Mouse (Mus musculus): Measurements from ENCODE around the gene Cic. TPM values are rescaled to one million over a fixed set of nuclear protein-coding genes. Genes with fewer than 3 reads are reported as not detected.

Cic gene
- polyA plus RNA-seq, 1 experiment from 2014 or later, result 25.2 TPM

DNA sequence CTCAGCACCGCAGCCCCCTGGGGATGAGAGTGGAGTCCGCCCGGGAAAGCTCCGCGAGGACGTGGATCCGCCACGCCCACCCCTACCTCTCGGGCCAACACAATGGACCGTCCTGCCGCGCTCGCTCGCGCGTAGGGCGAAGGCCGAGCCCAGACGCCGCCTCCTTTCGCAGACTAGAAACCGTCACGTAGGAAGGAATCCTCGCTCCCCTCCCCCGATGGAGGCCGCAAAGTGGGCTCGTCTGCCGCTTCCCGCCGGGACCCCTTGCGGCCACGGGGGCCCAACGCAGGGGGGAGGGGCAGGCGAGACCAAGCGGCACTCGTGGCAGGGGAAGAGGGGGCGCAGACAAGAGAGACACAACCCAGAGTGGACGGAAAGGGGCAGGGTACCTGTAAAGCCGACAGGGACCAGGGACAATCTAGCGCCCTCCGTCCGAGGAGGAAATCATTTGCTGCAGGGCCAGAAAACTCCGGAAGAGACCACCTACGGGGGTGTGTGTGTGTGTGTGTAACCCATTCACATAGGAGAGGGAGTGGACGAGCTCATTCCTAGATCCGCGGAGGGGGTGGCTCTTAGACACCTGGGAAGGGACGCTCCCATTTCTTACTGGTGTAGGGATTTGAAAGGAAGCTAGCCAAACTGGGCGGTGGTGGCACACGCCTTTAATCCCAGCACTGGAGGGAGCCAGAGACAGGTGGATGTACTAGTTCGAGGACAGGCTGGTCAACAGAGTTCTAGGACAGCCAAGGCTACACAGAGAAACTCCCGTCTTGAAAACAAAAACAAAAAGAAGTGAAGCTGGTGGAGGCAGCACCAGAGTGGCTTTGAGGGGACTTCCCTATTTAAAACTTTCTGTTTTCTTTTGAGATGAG, 30.2 kb downstream of the Cic start, which contains the start of gene Pafah1b3:
TSS of gene Pafah1b3 (minus strand) at position 533 of the 872 bp plus-strand sequence.
- peak; percentile 90 for DNase-seq (ENCODE audit: low spot score)
- peak within 1 kb of the TSS; percentile 98 for H3K27ac ChIP-seq
- under 1% methylated on average over 52 of the region's 52 CpGs for WGBS
- peak within 1 kb of the TSS; percentile 95 for H3K4me3 ChIP-seq
- H3K4me1 ChIP-seq, result peaks cover 38% of the 10 kb centered on the region
- H3K27me3 ChIP-seq (ENCODE audit: low read depth, poor library complexity, severe bottlenecking), result no peaks in the 10 kb centered on the region
- no peaks in the 10 kb centered on the region for H3K9me3 ChIP-seq (replicated peaks)
- H3K36me3 ChIP-seq, result peaks cover 38% of the 10 kb centered on the region

DNA sequence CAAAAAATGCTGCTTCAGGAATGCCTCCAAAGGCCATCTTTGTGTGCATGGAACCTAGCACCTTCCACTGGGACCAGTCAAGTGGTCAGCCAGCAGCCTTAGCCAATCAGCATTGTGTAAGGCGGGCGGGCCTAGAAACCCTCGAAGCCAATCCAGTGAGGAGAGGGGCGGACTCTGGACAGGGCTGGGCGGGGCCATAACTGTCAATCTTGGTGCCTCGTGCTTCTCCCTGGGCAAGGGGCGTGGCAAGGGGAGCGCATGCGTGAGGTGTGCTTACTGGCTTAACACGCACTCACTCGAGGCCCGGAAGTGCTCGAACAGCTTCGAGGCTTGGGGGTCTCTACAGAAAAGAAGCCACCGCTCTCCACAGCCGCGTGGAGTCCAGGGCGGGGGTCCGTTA, 33.6 kb downstream of the Cic start, which contains the start of gene Prr19:
TSS of gene Prr19 (plus strand) at position 349 of the 400 bp plus-strand sequence.
- DNase-seq (ENCODE audit: low spot score), result peak; percentile 52
- Histone ChIP-seq H3K4me1 (peaks cover 36% of the 10 kb centered on the region), H3K27ac (no peak within 1 kb of the TSS)

DNA sequence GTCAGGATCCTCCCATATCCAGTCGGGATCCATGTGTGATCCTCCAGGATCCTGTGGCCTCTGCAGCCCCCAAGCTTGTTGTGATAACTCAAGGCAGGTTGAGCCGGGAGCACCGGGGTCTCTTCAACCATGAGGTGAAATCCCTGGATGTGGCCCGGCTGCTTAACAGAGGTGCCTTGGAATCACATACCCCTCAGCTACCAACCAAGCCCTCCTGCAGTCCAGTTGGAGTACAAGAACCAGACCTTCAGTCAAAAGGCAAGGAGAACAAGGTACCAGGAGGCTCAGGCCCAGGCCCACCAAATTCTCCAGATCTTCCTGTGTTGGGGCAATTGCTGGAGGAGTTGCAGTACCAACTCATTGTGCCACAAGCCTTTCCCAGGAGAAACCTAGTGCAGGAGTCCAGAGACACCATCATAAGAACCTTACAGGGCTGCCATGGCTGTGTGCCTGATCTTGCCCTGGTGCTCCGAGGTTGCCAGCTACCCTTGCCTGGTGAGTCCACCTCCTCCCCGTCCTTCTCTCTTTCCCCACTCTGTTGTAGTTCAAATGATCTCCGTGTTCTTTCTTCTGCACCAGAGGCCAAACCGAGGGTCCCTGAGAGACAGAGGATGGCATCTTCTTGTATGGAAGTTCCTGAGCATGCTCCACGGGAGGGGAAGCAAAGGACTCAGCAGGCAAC, 35.6 kb downstream of the Cic start:
- no peak for DNase-seq (ENCODE audit: low spot score)
- 62% methylated on average over 9 of the region's 9 CpGs for WGBS
- Histone ChIP-seq H3K9me3 (replicated peaks) (no peaks in the 10 kb centered on the region), H3K4me1 (peaks cover 21% of the 10 kb centered on the region), H3K27ac (no peak overlapping the region), H3K4me3 (no peak overlapping the region), H3K27me3 (ENCODE audit: low read depth, poor library complexity, severe bottlenecking) (peaks cover 45% of the 10 kb centered on the region), H3K36me3 (no peaks in the 10 kb centered on the region)

More for the DNA sequence above, 33.6 kb downstream of the Cic start, which contains the start of gene Prr19:
- WGBS, result 61% methylated on average over 19 of the region's 19 CpGs
- peaks cover 5% of the 10 kb centered on the region for H3K36me3 ChIP-seq
- H3K27me3 ChIP-seq (ENCODE audit: low read depth, poor library complexity, severe bottlenecking), result peaks cover 25% of the 10 kb centered on the region
- H3K4me3 ChIP-seq, result no peak within 1 kb of the TSS
- H3K9me3 ChIP-seq (replicated peaks), result no peaks in the 10 kb centered on the region

DNA sequence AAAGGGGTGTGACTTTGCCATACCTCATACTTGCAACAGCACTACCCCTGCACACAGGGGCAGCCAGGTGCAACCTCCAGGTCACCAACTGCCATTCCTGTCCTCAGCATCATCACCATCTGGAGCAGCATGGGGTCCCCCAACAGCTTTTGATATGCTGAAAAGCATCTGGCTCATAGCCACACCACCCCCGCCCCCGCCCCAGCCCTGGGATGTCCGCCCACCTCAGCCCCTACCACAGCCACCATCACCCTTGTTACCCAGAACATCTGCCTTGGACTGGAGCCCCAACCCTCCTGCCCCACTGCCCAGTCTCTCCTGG, 36.1 kb downstream of the Cic start:
- no peaks in the 10 kb centered on the region for H3K36me3 ChIP-seq
- peaks cover 50% of the 10 kb centered on the region for H3K27me3 ChIP-seq (ENCODE audit: low read depth, poor library complexity, severe bottlenecking)
- peaks cover 17% of the 10 kb centered on the region for H3K4me1 ChIP-seq
- 68% methylated on average over 3 of the region's 3 CpGs for WGBS
- no peaks in the 10 kb centered on the region for H3K9me3 ChIP-seq (replicated peaks)
- no peak overlapping the region for H3K27ac ChIP-seq
- no peak for DNase-seq (ENCODE audit: low spot score)
- H3K4me3 ChIP-seq, result no peak overlapping the region

DNA sequence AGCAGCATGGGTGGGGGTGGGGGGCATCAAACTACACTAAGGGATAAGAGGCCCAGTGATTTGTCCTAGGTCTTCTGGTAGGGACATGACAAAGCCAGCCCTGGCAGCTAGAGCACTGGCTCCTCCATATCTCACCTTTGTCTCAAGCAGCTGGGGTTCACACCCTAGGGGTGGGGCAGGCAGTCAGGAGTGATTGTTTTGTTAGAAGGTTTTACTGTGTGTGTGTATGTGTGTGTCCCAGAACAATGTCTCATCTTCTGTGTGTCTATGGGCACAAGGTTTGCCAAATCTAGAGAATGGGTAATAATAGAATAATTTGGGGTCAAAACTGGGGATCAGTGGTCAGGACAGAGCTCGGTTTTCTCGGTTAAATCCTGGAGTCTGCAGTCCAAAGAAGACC, 38.0 kb downstream of the Cic start:
- no peak for DNase-seq (ENCODE audit: low spot score)
- H3K9me3 ChIP-seq (replicated peaks), result no peaks in the 10 kb centered on the region
- peak overlapping the region; percentile 59 for H3K4me3 ChIP-seq
- H3K36me3 ChIP-seq, result no peaks in the 10 kb centered on the region
- WGBS, result 3% methylated on average over 2 of the region's 2 CpGs
- H3K27ac ChIP-seq, result no peak overlapping the region
- H3K27me3 ChIP-seq (ENCODE audit: low read depth, poor library complexity, severe bottlenecking), result peaks cover 58% of the 10 kb centered on the region
- peaks cover 17% of the 10 kb centered on the region for H3K4me1 ChIP-seq

DNA sequence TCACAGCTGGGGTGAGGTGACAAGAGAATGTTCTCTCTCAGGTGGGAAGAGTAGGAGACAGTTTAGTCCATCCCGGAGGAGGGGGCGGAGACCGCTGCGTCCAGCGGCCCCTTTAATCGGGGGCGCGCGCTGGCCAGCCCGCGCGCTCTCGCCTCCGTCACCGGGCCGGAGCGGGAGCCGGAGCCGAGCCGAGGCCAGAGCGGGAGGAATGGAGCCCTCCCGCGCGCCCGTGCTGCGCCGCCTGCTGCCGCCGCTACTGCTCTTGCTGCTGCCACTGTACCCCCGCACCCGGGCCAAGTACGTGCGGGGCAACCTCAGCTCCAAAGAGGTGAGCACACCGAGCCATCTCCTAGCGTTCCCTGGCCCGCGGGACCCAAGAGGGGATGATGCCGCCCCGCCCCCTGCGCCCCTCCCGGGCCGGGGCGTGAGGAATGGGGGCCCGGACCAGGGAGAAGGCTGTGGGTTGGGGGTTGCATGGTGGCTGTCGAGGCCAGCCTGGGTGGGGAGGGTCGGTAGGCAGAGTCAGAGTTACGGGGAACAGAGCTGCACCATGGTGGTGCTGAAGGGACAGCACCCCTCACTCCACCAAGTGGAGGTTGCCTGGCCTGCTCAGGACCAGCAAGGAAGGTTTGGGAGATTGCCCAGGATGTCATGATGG, 38.6 kb downstream of the Cic start, which contains the start of gene Tmem145:
TSS of gene Tmem145 (plus strand) at position 151 of the 658 bp plus-strand sequence.
- H3K36me3 ChIP-seq, result no peaks in the 10 kb centered on the region
- WGBS, result under 1% methylated on average over 47 of the region's 47 CpGs
- peak; percentile 85 for DNase-seq (ENCODE audit: low spot score)
- peaks cover 60% of the 10 kb centered on the region for H3K27me3 ChIP-seq (ENCODE audit: low read depth, poor library complexity, severe bottlenecking)
- peaks cover 14% of the 10 kb centered on the region for H3K4me1 ChIP-seq
- peak within 1 kb of the TSS; percentile 59 for H3K4me3 ChIP-seq
- peak within 1 kb of the TSS; percentile 26; the same call in 1 of the 2 replicates for H3K27ac ChIP-seq
- H3K9me3 ChIP-seq (replicated peaks), result no peaks in the 10 kb centered on the region

DNA sequence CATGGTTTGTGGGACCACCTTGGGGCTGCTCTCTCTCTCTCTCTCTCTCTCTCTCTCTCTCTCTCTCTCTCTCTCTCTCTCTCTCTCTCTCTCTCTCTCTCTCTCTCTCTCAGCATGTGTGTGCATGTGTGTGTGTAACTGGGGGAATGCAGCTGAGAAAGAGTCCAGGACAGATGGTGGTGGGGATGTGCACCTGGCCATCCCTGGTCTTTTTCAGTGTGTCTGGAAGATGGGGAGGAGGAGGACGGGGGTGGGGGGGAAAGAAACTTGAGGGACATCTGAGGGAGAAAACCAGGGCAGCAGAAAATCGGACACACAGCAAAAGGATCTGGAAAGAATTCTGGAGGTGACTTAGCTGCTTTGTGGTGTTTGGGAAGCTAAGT, 39.1 kb downstream of the Cic start:
- H3K36me3 ChIP-seq, result no peaks in the 10 kb centered on the region
- peak overlapping the region; percentile 59; the same call in 1 of the 2 replicates for H3K4me3 ChIP-seq
- DNase-seq (ENCODE audit: low spot score), result no peak
- H3K27ac ChIP-seq, result no peak overlapping the region
- H3K27me3 ChIP-seq (ENCODE audit: low read depth, poor library complexity, severe bottlenecking), result peaks cover 65% of the 10 kb centered on the region
- WGBS, result 52% methylated on average over 2 of the region's 2 CpGs
- no peaks in the 10 kb centered on the region for H3K9me3 ChIP-seq (replicated peaks)
- peaks cover 11% of the 10 kb centered on the region for H3K4me1 ChIP-seq

DNA sequence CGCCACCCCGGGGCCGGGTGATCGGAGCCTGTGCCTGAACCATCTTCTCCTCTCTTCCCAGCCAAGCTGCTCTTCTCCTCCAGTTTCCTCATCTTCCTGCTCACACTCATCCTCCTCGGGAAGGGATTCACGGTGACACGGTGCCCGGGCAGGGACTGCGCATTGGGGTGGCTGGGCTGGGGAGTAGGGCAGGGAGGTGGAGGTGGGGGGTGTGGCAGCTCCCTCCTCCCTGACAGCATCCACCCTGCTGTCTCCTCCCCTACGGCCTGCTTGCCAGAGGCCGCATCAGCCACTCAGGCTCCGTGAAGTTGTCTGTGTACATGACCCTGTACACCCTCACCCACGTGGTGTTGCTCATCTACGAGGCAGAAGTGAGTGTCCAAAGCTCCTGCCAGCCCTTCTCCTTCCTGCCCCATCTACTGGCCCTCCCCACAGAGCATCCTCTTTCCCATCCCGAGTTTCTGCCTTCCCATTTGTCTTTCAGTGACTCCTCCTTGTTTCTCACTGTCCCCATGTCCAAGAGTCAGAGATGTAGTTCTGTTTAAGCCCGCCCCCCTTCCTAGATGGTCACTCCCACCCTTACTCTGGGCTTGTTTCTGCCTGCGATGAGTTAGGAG, 41.3 kb downstream of the Cic start:
- H3K9me3 ChIP-seq (replicated peaks), result no peaks in the 10 kb centered on the region
- H3K4me3 ChIP-seq, result no peak overlapping the region
- peaks cover 11% of the 10 kb centered on the region for H3K4me1 ChIP-seq
- no peak overlapping the region for H3K27ac ChIP-seq
- no peak for DNase-seq (ENCODE audit: low spot score)
- H3K36me3 ChIP-seq, result no peaks in the 10 kb centered on the region
- H3K27me3 ChIP-seq (ENCODE audit: low read depth, poor library complexity, severe bottlenecking), result peaks cover 78% of the 10 kb centered on the region
- 60% methylated on average over 17 of the region's 17 CpGs for WGBS

DNA sequence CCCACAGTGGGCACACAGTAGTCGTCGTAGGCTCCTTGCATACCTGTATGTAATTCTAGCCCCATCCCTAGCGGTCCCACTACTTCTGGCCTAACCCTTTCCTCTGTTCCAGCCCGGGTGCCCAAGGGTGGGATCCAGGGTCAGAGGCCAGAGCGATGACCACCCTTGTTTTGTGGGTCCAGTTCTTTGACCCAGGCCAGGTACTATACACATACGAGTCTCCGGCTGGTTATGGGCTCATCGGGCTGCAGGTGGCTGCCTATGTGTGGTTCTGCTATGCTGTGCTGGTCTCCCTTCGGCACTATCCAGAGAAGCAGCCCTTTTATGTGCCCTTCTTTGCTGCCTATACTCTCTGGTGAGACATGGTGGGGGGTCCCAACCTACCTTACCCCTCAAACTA, 41.9 kb downstream of the Cic start:
- H3K4me1 ChIP-seq, result peaks cover 16% of the 10 kb centered on the region
- H3K27ac ChIP-seq, result no peak overlapping the region
- H3K9me3 ChIP-seq (replicated peaks), result no peaks in the 10 kb centered on the region
- DNase-seq (ENCODE audit: low spot score), result no peak
- no peaks in the 10 kb centered on the region for H3K36me3 ChIP-seq
- no peak overlapping the region for H3K4me3 ChIP-seq
- 87% methylated on average over 9 of the region's 9 CpGs for WGBS
- peaks cover 80% of the 10 kb centered on the region for H3K27me3 ChIP-seq (ENCODE audit: low read depth, poor library complexity, severe bottlenecking)

DNA sequence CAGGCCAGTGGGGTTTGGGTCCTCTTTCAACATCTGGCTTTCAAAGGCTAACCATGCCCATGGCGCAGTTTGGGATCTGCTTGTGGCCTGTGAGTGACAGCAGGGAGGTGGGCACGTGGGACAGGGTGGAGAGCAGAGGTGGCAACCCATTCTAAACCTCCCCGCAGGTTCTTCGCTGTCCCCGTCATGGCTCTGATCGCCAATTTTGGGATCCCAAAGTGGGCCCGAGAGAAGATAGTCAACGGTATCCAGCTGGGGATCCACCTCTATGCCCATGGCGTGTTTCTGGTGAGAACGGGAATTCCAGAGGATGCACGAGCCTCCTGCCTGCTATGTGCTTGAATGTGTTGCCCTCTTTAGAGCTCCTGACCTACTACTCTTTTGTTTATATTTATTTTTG, 43.7 kb downstream of the Cic start:
- Histone ChIP-seq H3K36me3 (no peaks in the 10 kb centered on the region), H3K4me1 (peaks cover 24% of the 10 kb centered on the region), H3K9me3 (replicated peaks) (no peaks in the 10 kb centered on the region), H3K4me3 (no peak overlapping the region), H3K27ac (no peak overlapping the region), H3K27me3 (ENCODE audit: low read depth, poor library complexity, severe bottlenecking) (peaks cover 85% of the 10 kb centered on the region)
- WGBS, result 85% methylated on average over 11 of the region's 11 CpGs
- no peak for DNase-seq (ENCODE audit: low spot score)

DNA sequence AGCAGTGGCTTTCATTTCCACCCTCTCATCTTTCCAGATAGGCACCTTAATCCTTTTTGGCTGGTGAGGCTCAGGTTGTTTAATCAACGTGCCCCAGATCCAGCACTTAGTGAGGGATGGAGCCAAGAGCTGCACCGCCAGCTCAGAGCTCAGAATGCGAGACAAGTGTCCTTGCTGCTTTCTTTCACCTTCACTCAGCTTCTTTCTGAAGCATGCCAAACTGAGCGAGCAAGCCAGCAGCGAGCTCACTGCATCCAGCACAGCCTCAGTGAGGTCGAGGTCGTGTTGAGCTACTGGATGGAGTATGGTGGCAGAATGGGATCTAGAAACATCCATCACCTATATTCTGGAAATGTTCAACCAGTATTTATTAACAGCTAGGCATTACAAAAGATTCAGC, 45.8 kb downstream of the Cic start:
- DNase-seq (ENCODE audit: low spot score), result no peak
- Histone ChIP-seq H3K4me1 (peaks cover 42% of the 10 kb centered on the region), H3K4me3 (no peak overlapping the region), H3K36me3 (no peaks in the 10 kb centered on the region), H3K9me3 (replicated peaks) (no peaks in the 10 kb centered on the region), H3K27ac (no peak overlapping the region), H3K27me3 (ENCODE audit: low read depth, poor library complexity, severe bottlenecking) (peaks cover 64% of the 10 kb centered on the region)
- WGBS, result 53% methylated on average over 7 of the region's 7 CpGs

DNA sequence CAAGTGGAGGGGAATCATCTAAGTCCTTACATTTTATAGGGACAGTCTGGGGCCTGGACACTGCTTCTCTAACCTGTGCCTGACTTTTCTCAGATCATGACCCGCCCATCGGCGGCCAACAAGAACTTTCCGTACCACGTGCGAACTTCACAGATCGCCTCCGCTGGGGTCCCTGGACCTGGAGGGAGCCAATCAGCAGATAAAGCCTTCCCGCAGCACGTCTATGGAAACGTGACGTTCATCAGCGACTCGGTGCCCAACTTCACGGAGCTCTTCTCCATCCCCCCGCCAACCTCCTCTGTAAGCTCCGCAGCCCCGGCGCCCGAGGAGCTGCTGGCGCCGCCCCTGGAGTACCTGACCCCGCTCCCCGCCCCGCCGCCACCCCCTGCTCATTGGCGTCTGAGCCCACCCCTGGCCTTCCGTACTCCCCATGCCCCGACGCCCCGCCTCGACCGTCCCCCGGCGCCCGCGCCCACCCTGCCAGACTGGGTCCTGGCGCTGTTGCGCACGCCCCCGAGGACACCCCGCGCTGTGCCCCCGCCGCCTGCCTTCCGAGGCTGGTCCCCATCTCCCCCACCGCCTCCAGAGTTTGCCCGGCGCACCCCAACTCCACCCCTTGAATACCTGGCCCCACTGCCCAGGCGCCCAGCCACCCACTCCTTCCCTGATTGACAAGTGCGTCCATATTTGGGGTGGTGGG, 47.3 kb downstream of the Cic start:
- Histone ChIP-seq H3K27me3 (ENCODE audit: low read depth, poor library complexity, severe bottlenecking) (peaks cover 53% of the 10 kb centered on the region), H3K27ac (peak overlapping the region; percentile 71), H3K9me3 (replicated peaks) (no peaks in the 10 kb centered on the region), H3K36me3 (peaks cover 5% of the 10 kb centered on the region; the same call in 1 of the 2 replicates), H3K4me1 (peaks cover 45% of the 10 kb centered on the region), H3K4me3 (peak overlapping the region; percentile 78)
- 1% methylated on average over 51 of the region's 51 CpGs for WGBS
- peak; percentile 47 for DNase-seq (ENCODE audit: low spot score)
